In genomic region chr1:177038383-177038782, GRCm38 (mm10) we compare ENCODE assay signal across 20 mouse cellular contexts.
DNase-seq lines count a peak whose midpoint lies in the region; ATAC-seq and TF ChIP-seq lines count a peak whose summit lies in the region.
"Had no signal": no experiment of that assay in that cellular context is flagged by ENCODE, and none has a peak within 500 bp of the region (broad histone marks: within the 10 kb centered on the region; RNA-seq: fewer than 3 reads in every experiment).

No protein-coding gene starts in this region.

- H3K79me2 ChIP-seq in CH12.LX (replicated peaks; ENCODE audit: control insufficient read depth, extremely low read depth, insufficient read depth, poor library complexity, severe bottlenecking), result no peaks in the 10 kb centered on the region

- no peak overlapping the region for H3K9ac ChIP-seq in forebrain, embryonic 13.5 days
- no peak overlapping the region for H3K9ac ChIP-seq in forebrain, embryonic 11.5 days (ENCODE audit: low read length)
- H3K9ac ChIP-seq in intestine, postnatal 0 days (ENCODE audit: low read depth, low read length), result no peak overlapping the region
- no peak overlapping the region for H3K9ac ChIP-seq in intestine, embryonic 16.5 days (ENCODE audit: low read depth, low read length)
- H3K9ac ChIP-seq in CH12.LX (ENCODE audit: insufficient read depth, low read depth), result no peak overlapping the region
- no peak overlapping the region for H3K9ac ChIP-seq in midbrain, embryonic 12.5 days (replicated peaks)
- H3K9ac ChIP-seq: embryonic facial prominence, embryonic 12.5 days; heart, embryonic 13.5 days had no signal

- no peak overlapping the region for H3K4me3 ChIP-seq in forebrain, embryonic 13.5 days
- H3K4me3 ChIP-seq in forebrain, embryonic 11.5 days (ENCODE audit: low read depth, low read length), result no peak overlapping the region
- no peak overlapping the region for H3K4me3 ChIP-seq in intestine, postnatal 0 days (ENCODE audit: low read depth, low read length)
- no peak overlapping the region for H3K4me3 ChIP-seq in intestine, embryonic 16.5 days (ENCODE audit: low read length)
- H3K4me3 ChIP-seq in CH12.LX (replicated peaks in 1 of 3; ENCODE audit: low read depth in 2 of 3, low read length in 2 of 3, poor library complexity in 1 of 3), result no peak overlapping the region
- H3K4me3 ChIP-seq in midbrain, embryonic 12.5 days, result no peak overlapping the region
- H3K4me3 ChIP-seq: embryonic facial prominence, embryonic 12.5 days; heart, embryonic 13.5 days; myocyte had no signal

- TF ChIP-seq CTCF in intestine, postnatal 0 days (IDR thresholded peaks at IDR 0.05; ENCODE audit: low read depth), result 0 out of 2 replicates have a peak, but pooled peaks have one; percentile 18
- TF ChIP-seq CTCF in CH12.LX (conservative IDR thresholded peaks at IDR 0.05 in 1 of 2, IDR thresholded peaks at IDR 0.05 in 1 of 2; ENCODE audit: low read depth in 2 of 2, low read length in 2 of 2), result peak in 1 of 2 experiments; percentile 46; a peak in 2 of 4 replicates

- peak overlapping the region; percentile 41 for H3K27ac ChIP-seq in forebrain, embryonic 13.5 days
- H3K27ac ChIP-seq in forebrain, embryonic 11.5 days (ENCODE audit: low read depth, low read length), result no peak overlapping the region
- no peak overlapping the region for H3K27ac ChIP-seq in intestine, postnatal 0 days (ENCODE audit: low read depth, low read length)
- no peak overlapping the region for H3K27ac ChIP-seq in intestine, embryonic 16.5 days (ENCODE audit: low read length)
- H3K27ac ChIP-seq in CH12.LX (ENCODE audit: insufficient read depth, low read depth), result no peak overlapping the region
- H3K27ac ChIP-seq in midbrain, embryonic 12.5 days (replicated peaks), result peak overlapping the region; percentile 47
- H3K27ac ChIP-seq: embryonic facial prominence, embryonic 12.5 days; heart, embryonic 13.5 days had no signal

- H3K4me1 ChIP-seq in forebrain, embryonic 13.5 days, result peaks cover 8% of the 10 kb centered on the region; the same call in 1 of the 2 replicates
- H3K4me1 ChIP-seq in forebrain, embryonic 11.5 days (replicated peaks; ENCODE audit: control insufficient read depth, insufficient read depth, low read length), result no peaks in the 10 kb centered on the region
- no peaks in the 10 kb centered on the region for H3K4me1 ChIP-seq in intestine, postnatal 0 days (replicated peaks; ENCODE audit: control insufficient read depth, insufficient read depth, low read length)
- no peaks in the 10 kb centered on the region for H3K4me1 ChIP-seq in intestine, embryonic 16.5 days (ENCODE audit: control insufficient read depth, insufficient read depth, low read length)
- no peaks in the 10 kb centered on the region for H3K4me1 ChIP-seq in CH12.LX (ENCODE audit: control insufficient read depth in 1 of 2, insufficient read depth in 2 of 2)
- 0 out of 2 replicates have a peak, but pooled peaks cover 2% of the 10 kb centered on the region for H3K4me1 ChIP-seq in midbrain, embryonic 12.5 days
- H3K4me1 ChIP-seq: embryonic facial prominence, embryonic 12.5 days had no signal

- no peak; the same call in 1 of the 2 replicates for ATAC-seq in forebrain, embryonic 13.5 days
- ATAC-seq in forebrain, embryonic 11.5 days (replicated peaks; ENCODE audit: low FRiP score), result no peak
- no peak for ATAC-seq in intestine, postnatal 0 days
- no peak for ATAC-seq in intestine, embryonic 16.5 days
- ATAC-seq in midbrain, embryonic 12.5 days (ENCODE audit: low FRiP score, low read depth), result no peak

- TF ChIP-seq RAD21 in CH12.LX (IDR thresholded peaks at IDR 0.05; ENCODE audit: low read depth, low read length), result peak; percentile 39

- in situ Hi-C loops in CH12.LX (cut with MboI; ENCODE audit: low pct_ligation_motif_present, low pct_unique_long_range_greater_than_20kb, low sequenced_read_pairs), result no loop called here

- H3K4me2 ChIP-seq in forebrain, embryonic 13.5 days, result no peak overlapping the region
- no peak overlapping the region for H3K4me2 ChIP-seq in forebrain, embryonic 11.5 days (ENCODE audit: low read depth, low read length, severe bottlenecking)
- no peak overlapping the region for H3K4me2 ChIP-seq in intestine, postnatal 0 days (replicated peaks; ENCODE audit: low read depth)
- H3K4me2 ChIP-seq in intestine, embryonic 16.5 days (ENCODE audit: low read depth, low read length), result no peak overlapping the region
- no peak overlapping the region for H3K4me2 ChIP-seq in CH12.LX (ENCODE audit: insufficient read depth, low read depth, poor library complexity, severe bottlenecking)
- no peak overlapping the region for H3K4me2 ChIP-seq in midbrain, embryonic 12.5 days (replicated peaks)
- H3K4me2 ChIP-seq: embryonic facial prominence, embryonic 12.5 days; heart, embryonic 13.5 days; liver, embryonic 11.5 days had no signal

- TF ChIP-seq EP300 in CH12.LX (IDR thresholded peaks at IDR 0.05; ENCODE audit: low read length), result no peak

- no peak for TF ChIP-seq POLR2A in CH12.LX (IDR thresholded peaks at IDR 0.05; ENCODE audit: low read depth, low read length)

- no peaks in the 10 kb centered on the region for H3K9me3 ChIP-seq in forebrain, embryonic 13.5 days (replicated peaks)
- no peaks in the 10 kb centered on the region for H3K9me3 ChIP-seq in forebrain, embryonic 11.5 days (ENCODE audit: control insufficient read depth, low read length)
- H3K9me3 ChIP-seq in intestine, postnatal 0 days (ENCODE audit: control insufficient read depth), result no peaks in the 10 kb centered on the region
- H3K9me3 ChIP-seq in intestine, embryonic 16.5 days (ENCODE audit: control insufficient read depth, low read length), result no peaks in the 10 kb centered on the region
- no peaks in the 10 kb centered on the region for H3K9me3 ChIP-seq in CH12.LX (replicated peaks; ENCODE audit: low read length)
- H3K9me3 ChIP-seq in midbrain, embryonic 12.5 days, result no peaks in the 10 kb centered on the region
- H3K9me3 ChIP-seq: embryonic facial prominence, embryonic 12.5 days; heart, embryonic 13.5 days had no signal

- dilution Hi-C loops in CH12.LX (cut with MboI; ENCODE audit: extremely low pct_ligation_motif_present, extremely low pct_unique_long_range_greater_than_20kb, low sequenced_read_pairs), result no loop called here

- DNase-seq in forebrain, embryonic 11.5 days (ENCODE audit: low spot score), result no peak
- no peak for DNase-seq in CH12.LX (ENCODE audit: extremely low read depth)
- DNase-seq in cerebellum, postnatal 25 days, result no peak
- DNase-seq in frontal cortex, postnatal 10 days (ENCODE audit: low spot score in 2 of 2), result no peak
- DNase-seq: adrenal gland, adult 8-10 months; cerebellum, adult 18-20 months; heart, postnatal 4 days; kidney, adult 18-20 months; kidney, postnatal 14 days; left cerebral cortex, postnatal 4 days; right cerebral cortex, adult 18-20 months; thymus, adult 18-20 months had no signal

- H3K36me3 ChIP-seq in forebrain, embryonic 13.5 days (ENCODE audit: poor library complexity, severe bottlenecking), result no peaks in the 10 kb centered on the region; the same call in 1 of the 2 replicates
- H3K36me3 ChIP-seq in forebrain, embryonic 11.5 days (ENCODE audit: control insufficient read depth, insufficient read depth, low read length), result no peaks in the 10 kb centered on the region
- no peaks in the 10 kb centered on the region for H3K36me3 ChIP-seq in intestine, postnatal 0 days (ENCODE audit: control insufficient read depth, insufficient read depth)
- no peaks in the 10 kb centered on the region for H3K36me3 ChIP-seq in intestine, embryonic 16.5 days (ENCODE audit: control insufficient read depth, insufficient read depth, low read length)
- no peaks in the 10 kb centered on the region for H3K36me3 ChIP-seq in CH12.LX (replicated peaks in 1 of 2; ENCODE audit: control insufficient read depth in 1 of 2, insufficient read depth in 1 of 2, low read length in 1 of 2)
- H3K36me3 ChIP-seq in midbrain, embryonic 12.5 days, result no peaks in the 10 kb centered on the region
- H3K36me3 ChIP-seq: embryonic facial prominence, embryonic 12.5 days had no signal

- H3K27me3 ChIP-seq in forebrain, embryonic 13.5 days, result no peaks in the 10 kb centered on the region
- no peaks in the 10 kb centered on the region for H3K27me3 ChIP-seq in forebrain, embryonic 11.5 days (ENCODE audit: control insufficient read depth, insufficient read depth, low read length)
- no peaks in the 10 kb centered on the region for H3K27me3 ChIP-seq in intestine, postnatal 0 days (replicated peaks; ENCODE audit: control insufficient read depth, insufficient read depth, low read length)
- H3K27me3 ChIP-seq in intestine, embryonic 16.5 days (replicated peaks; ENCODE audit: control insufficient read depth, insufficient read depth, low read length), result no peaks in the 10 kb centered on the region
- no peaks in the 10 kb centered on the region for H3K27me3 ChIP-seq in CH12.LX (replicated peaks)
- H3K27me3 ChIP-seq in midbrain, embryonic 12.5 days, result no peaks in the 10 kb centered on the region
- H3K27me3 ChIP-seq: embryonic facial prominence, embryonic 12.5 days; heart, embryonic 13.5 days had no signal

- WGBS in forebrain, embryonic 13.5 days, result 48% methylated on average over 2 of the region's 2 CpGs
- WGBS in forebrain, embryonic 11.5 days, result 49% methylated on average over 2 of the region's 2 CpGs
- 64% methylated on average over 2 of the region's 2 CpGs for WGBS in intestine, postnatal 0 days
- 65% methylated on average over 2 of the region's 2 CpGs for WGBS in intestine, embryonic 16.5 days
- 46% methylated on average over 2 of the region's 2 CpGs for WGBS in midbrain, embryonic 12.5 days

TF ChIP-seq in CH12.LX, 34 proteins besides CTCF, POLR2A, EP300 and RAD21:
- no peak for TF ChIP-seq JUN (IDR thresholded peaks at IDR 0.05; ENCODE audit: insufficient read depth, low read depth, low read length)
- TF ChIP-seq SMC3 (IDR thresholded peaks at IDR 0.05; ENCODE audit: low read depth, low read length), result peak; percentile 52

Comparison
In these comparisons a context has a peak if more than half of its experiments do, and no peak if none do; other contexts are left out.
1. H3K27ac ChIP-seq: peak in forebrain, embryonic 13.5 days (single experiment) and midbrain, embryonic 12.5 days (single experiment); none in forebrain, embryonic 11.5 days (single experiment), intestine, postnatal 0 days (single experiment), intestine, embryonic 16.5 days (single experiment) and CH12.LX (single experiment).